Mouse (Mus musculus) liver, embryonic 11.5 days (tissue): ENCODE measurements around the gene Ubc. TPM values are rescaled to one million over a fixed set of nuclear protein-coding genes. Genes with fewer than 3 reads are reported as not detected.

ENCODE experiments used
- ATAC-seq: fragments of 200-750 bp; cut with Nextera tagmentation; replicated peaks from 2 replicates; pipeline ENCODE4 v1.8.0; 2017; ENCODE audit warnings: moderate number of reproducible peaks, mild to moderate bottlenecking, moderate TSS enrichment, moderate library complexity; ENCODE audit not compliant: low FRiP score
- DNase-seq: peaks from one replicate; pipeline ENCODE4 v3.0.0-alpha.2; 2017; ENCODE audit warnings: low spot score
- H3K27ac ChIP-seq: fragments of 300-500 bp; sonication (generic); 2 replicates; pipeline ENCODE4 v1.5.1; 2014; ENCODE audit warnings: mild to moderate bottlenecking, low read depth, low read length, control low read depth
- H3K27me3 ChIP-seq: fragments of 300-500 bp; sonication (generic); replicated peaks from 2 replicates; pipeline ENCODE4 v1.6.1; 2014; ENCODE audit warnings: low read length, mixed read lengths; ENCODE audit not compliant: control insufficient read depth, insufficient read depth
- H3K36me3 ChIP-seq: fragments of 300-500 bp; sonication (generic); 2 replicates; pipeline ENCODE4 v1.6.1; 2014; ENCODE audit warnings: mild to moderate bottlenecking, low read length, moderate library complexity, mixed read lengths; ENCODE audit not compliant: control insufficient read depth, insufficient read depth
- H3K4me1 ChIP-seq: fragments of 300-500 bp; sonication (generic); replicated peaks from 2 replicates; pipeline ENCODE4 v1.6.1; 2014; ENCODE audit warnings: low read length, mixed read lengths; ENCODE audit not compliant: control insufficient read depth, insufficient read depth
- H3K4me2 ChIP-seq: fragments of 300-500 bp; sonication (generic); 2 replicates; pipeline ENCODE4 v1.6.1; 2014; ENCODE audit warnings: mild to moderate bottlenecking, control low read depth, moderate library complexity
- H3K4me3 ChIP-seq: fragments of 300-500 bp; sonication (generic); 2 replicates; pipeline ENCODE4 v1.5.1; 2014; ENCODE audit warnings: low read depth, low read length, control low read depth
- H3K9ac ChIP-seq: fragments of 300-500 bp; sonication (generic); 2 replicates; pipeline ENCODE4 v1.6.1; 2014; ENCODE audit warnings: low read depth, low read length, control low read depth
- H3K9me3 ChIP-seq: fragments of 300-500 bp; sonication (generic); 2 replicates; pipeline ENCODE4 v1.6.1; 2016; ENCODE audit warnings: low read length, inconsistent platforms, mixed read lengths; ENCODE audit not compliant: control insufficient read depth
- WGBS: fragments of 180-500 bp; shearing (Covaris S2); extraction: QIAGEN DNeasy Blood & Tissue Kit; methylation state at CpG from one replicate; pipeline ENCODE4 v1.1.7; 2014; 5-methylcytosine and 5-hydroxymethylcytosine counted together
- polyA plus RNA-seq: library from polyadenylated mRNA; unstranded; fragments of >200 nt; fragmentation: Nextera tagmentation; extraction: Ambion mirVana; gene quantifications from 2 replicates; pipeline ENCODE4 v1.2.1, GENCODE M21; 2014

Gene Ubc
- polyA plus RNA-seq, 1 experiment from 2014 or later = 772 TPM

GRCm38 (mm10) chr5:125406322-125407016 lies 16.5 kb upstream of the Ubc start:
- peak overlapping the region; percentile 96 for H3K4me2 ChIP-seq
- no peaks in the 10 kb centered on the region for H3K27me3 ChIP-seq
- ATAC-seq (peak; percentile 21; the same call in 1 of the 2 replicates), DNase-seq (peak; percentile 76)
- H3K36me3 ChIP-seq = no peaks in the 10 kb centered on the region
- peaks cover 25% of the 10 kb centered on the region for H3K4me1 ChIP-seq
- H3K4me3 ChIP-seq = peak overlapping the region; percentile 71
- no peaks in the 10 kb centered on the region for H3K9me3 ChIP-seq
- peak overlapping the region; percentile 17 for H3K27ac ChIP-seq
- H3K9ac ChIP-seq = peak overlapping the region; percentile 67
- WGBS = 3% methylated on average over 20 of the region's 20 CpGs

GRCm38 (mm10) chr5:125405546-125406248 lies 15.7 kb upstream of the Ubc start:
- H3K36me3 ChIP-seq = no peaks in the 10 kb centered on the region
- ATAC-seq = peak; percentile 51
- H3K4me2 ChIP-seq = peak overlapping the region; percentile 96
- H3K27me3 ChIP-seq = no peaks in the 10 kb centered on the region
- peak overlapping the region; percentile 71 for H3K4me3 ChIP-seq
- H3K27ac ChIP-seq = peak overlapping the region; percentile 84
- no peaks in the 10 kb centered on the region for H3K9me3 ChIP-seq
- peak; percentile 90 for DNase-seq
- WGBS = under 1% methylated on average over 31 of the region's 31 CpGs
- H3K9ac ChIP-seq = peak overlapping the region; percentile 81
- H3K4me1 ChIP-seq = peaks cover 25% of the 10 kb centered on the region

- ATAC-seq = peak; percentile 44
- under 1% methylated on average over 28 of the region's 28 CpGs for WGBS
- Histone ChIP-seq H3K27me3 (no peaks in the 10 kb centered on the region), H3K9me3 (no peaks in the 10 kb centered on the region), H3K4me3 (peak overlapping the region; percentile 71), H3K4me1 (peaks cover 25% of the 10 kb centered on the region), H3K36me3 (no peaks in the 10 kb centered on the region), H3K4me2 (peak overlapping the region; percentile 96), H3K27ac (peak overlapping the region; percentile 84), H3K9ac (peak overlapping the region; percentile 81)
- peak; percentile 82 for DNase-seq
These were observed 15.0 kb upstream of the Ubc start for GRCm38 (mm10) chr5:125404903-125405545.

- Histone ChIP-seq H3K36me3 (no peaks in the 10 kb centered on the region), H3K4me1 (peaks cover 20% of the 10 kb centered on the region), H3K9ac (peak overlapping the region; percentile 81), H3K27ac (peak overlapping the region; percentile 84), H3K4me2 (peak overlapping the region; percentile 96), H3K9me3 (no peaks in the 10 kb centered on the region), H3K4me3 (peak overlapping the region; percentile 71), H3K27me3 (no peaks in the 10 kb centered on the region)
- 2% methylated on average over 7 of the region's 7 CpGs for WGBS
- ATAC-seq (no peak), DNase-seq (no peak)
These were observed 14.5 kb upstream of the Ubc start for GRCm38 (mm10) chr5:125404536-125404902.

GRCm38 (mm10) chr5:125403481-125404465 lies 13.8 kb upstream of the Ubc start:
- 16% methylated on average over 31 of the region's 31 CpGs for WGBS
- 0 out of 2 replicates have a peak, but pooled peaks have one; percentile 23 for ATAC-seq

GRCm38 (mm10) chr5:125402991-125403390 lies 13.0 kb upstream of the Ubc start:
- Histone ChIP-seq H3K27me3 (no peaks in the 10 kb centered on the region), H3K4me2 (peak overlapping the region; percentile 45), H3K4me1 (peaks cover 13% of the 10 kb centered on the region), H3K27ac (0 out of 2 replicates have a peak overlapping the region, but pooled peaks have one; percentile 32), H3K9ac (no peak overlapping the region; the same call in 1 of the 2 replicates), H3K36me3 (no peaks in the 10 kb centered on the region), H3K9me3 (no peaks in the 10 kb centered on the region), H3K4me3 (peak overlapping the region; percentile 21; the same call in 1 of the 2 replicates)
- ATAC-seq = no peak
- WGBS = 45% methylated on average over 6 of the region's 6 CpGs
- no peak for DNase-seq

More at GRCm38 (mm10) chr5:125403481-125404465, 13.8 kb upstream of the Ubc start:
- Histone ChIP-seq H3K9ac (peak overlapping the region; percentile 58), H3K4me1 (peaks cover 20% of the 10 kb centered on the region), H3K27ac (no peak overlapping the region), H3K27me3 (no peaks in the 10 kb centered on the region), H3K36me3 (no peaks in the 10 kb centered on the region), H3K4me3 (peak overlapping the region; percentile 71), H3K4me2 (peak overlapping the region; percentile 96), H3K9me3 (no peaks in the 10 kb centered on the region)
- DNase-seq = peak; percentile 82

GRCm38 (mm10) chr5:125402476-125402875 lies 12.5 kb upstream of the Ubc start:
- no peaks in the 10 kb centered on the region for H3K9me3 ChIP-seq
- ATAC-seq (no peak), DNase-seq (no peak)
- peak overlapping the region; percentile 45 for H3K4me2 ChIP-seq
- H3K9ac ChIP-seq = no peak overlapping the region; the same call in 1 of the 2 replicates
- no peaks in the 10 kb centered on the region for H3K36me3 ChIP-seq
- H3K27me3 ChIP-seq = no peaks in the 10 kb centered on the region
- 0 out of 2 replicates have a peak overlapping the region, but pooled peaks have one; percentile 32 for H3K27ac ChIP-seq
- WGBS = 51% methylated on average over 10 of the region's 10 CpGs
- peaks cover 11% of the 10 kb centered on the region for H3K4me1 ChIP-seq
- peak overlapping the region; percentile 21; the same call in 1 of the 2 replicates for H3K4me3 ChIP-seq
